30 mouse cellular contexts compared by ENCODE assay signal in genomic region chr9:67922350-67922749, GRCm38 (mm10).
DNase-seq lines count a peak whose midpoint lies in the region; ATAC-seq and TF ChIP-seq lines count a peak whose summit lies in the region.
"Had no signal": no experiment of that assay in that cellular context is flagged by ENCODE, and none has a peak within 500 bp of the region (broad histone marks: within the 10 kb centered on the region; RNA-seq: fewer than 3 reads in every experiment).

No protein-coding gene starts in this region.

- no peaks in the 10 kb centered on the region for H3K9me3 ChIP-seq in hindbrain, embryonic 11.5 days (ENCODE audit: control insufficient read depth, low read length)
- H3K9me3 ChIP-seq in hindbrain, embryonic 13.5 days, result no peaks in the 10 kb centered on the region
- no peaks in the 10 kb centered on the region for H3K9me3 ChIP-seq in hindbrain, embryonic 14.5 days (ENCODE audit: control insufficient read depth, low read length)
- no peaks in the 10 kb centered on the region for H3K9me3 ChIP-seq in hindbrain, embryonic 16.5 days (ENCODE audit: control insufficient read depth, low read length)
- H3K9me3 ChIP-seq in midbrain, postnatal 0 days (ENCODE audit: low read length), result no peaks in the 10 kb centered on the region
- no peaks in the 10 kb centered on the region for H3K9me3 ChIP-seq in midbrain, embryonic 10.5 days (replicated peaks)
- H3K9me3 ChIP-seq: embryonic facial prominence, embryonic 13.5 days; embryonic facial prominence, embryonic 15.5 days; forebrain, embryonic 10.5 days; forebrain, embryonic 12.5 days; G1E had no signal

- no peaks in the 10 kb centered on the region for H3K27me3 ChIP-seq in hindbrain, embryonic 11.5 days (ENCODE audit: control insufficient read depth, insufficient read depth, low read length)
- no peaks in the 10 kb centered on the region for H3K27me3 ChIP-seq in hindbrain, embryonic 13.5 days
- no peaks in the 10 kb centered on the region for H3K27me3 ChIP-seq in hindbrain, embryonic 14.5 days (ENCODE audit: control insufficient read depth, insufficient read depth, low read length)
- H3K27me3 ChIP-seq in hindbrain, embryonic 16.5 days (replicated peaks; ENCODE audit: control insufficient read depth, insufficient read depth, low read length), result no peaks in the 10 kb centered on the region
- no peaks in the 10 kb centered on the region for H3K27me3 ChIP-seq in midbrain, postnatal 0 days (ENCODE audit: insufficient read depth, low read length)
- H3K27me3 ChIP-seq in midbrain, embryonic 10.5 days (ENCODE audit: low read depth, poor library complexity, severe bottlenecking), result no peaks in the 10 kb centered on the region
- H3K27me3 ChIP-seq: CH12.LX; embryonic facial prominence, embryonic 13.5 days; embryonic facial prominence, embryonic 15.5 days; forebrain, embryonic 12.5 days; Patski had no signal

- ATAC-seq in hindbrain, embryonic 11.5 days (ENCODE audit: low FRiP score), result no peak
- ATAC-seq in hindbrain, embryonic 13.5 days (ENCODE audit: low FRiP score), result no peak
- ATAC-seq in hindbrain, embryonic 14.5 days (ENCODE audit: low FRiP score), result no peak
- no peak for ATAC-seq in hindbrain, embryonic 16.5 days
- no peak for ATAC-seq in midbrain, postnatal 0 days (ENCODE audit: low FRiP score)
- no peak for ATAC-seq in inflammation-experienced regulatory T-cells, adult 6 months
- ATAC-seq: activated CD4-positive, CD25-positive, alpha-beta regulatory T cell, adult 4 months; CD4-positive, CD25-positive, alpha-beta regulatory T cell, adult 4 months; forebrain, embryonic 14.5 days; Patski had no signal

- H3K36me3 ChIP-seq in hindbrain, embryonic 11.5 days (ENCODE audit: control insufficient read depth, insufficient read depth, low read length), result no peaks in the 10 kb centered on the region
- H3K36me3 ChIP-seq in hindbrain, embryonic 13.5 days, result peaks cover 46% of the 10 kb centered on the region
- H3K36me3 ChIP-seq in hindbrain, embryonic 14.5 days (replicated peaks; ENCODE audit: control insufficient read depth, insufficient read depth), result peaks cover 70% of the 10 kb centered on the region
- H3K36me3 ChIP-seq in hindbrain, embryonic 16.5 days (ENCODE audit: control insufficient read depth, insufficient read depth, low read length), result peaks cover 11% of the 10 kb centered on the region
- H3K36me3 ChIP-seq in midbrain, postnatal 0 days (ENCODE audit: insufficient read depth, low read length), result peaks cover 19% of the 10 kb centered on the region
- H3K36me3 ChIP-seq in midbrain, embryonic 10.5 days, result peaks cover 41% of the 10 kb centered on the region

- no peaks in the 10 kb centered on the region for H3K4me1 ChIP-seq in hindbrain, embryonic 11.5 days (replicated peaks; ENCODE audit: control insufficient read depth, insufficient read depth, low read length)
- H3K4me1 ChIP-seq in hindbrain, embryonic 13.5 days (replicated peaks), result 0 out of 2 replicates have a peak, but pooled peaks cover 4% of the 10 kb centered on the region
- H3K4me1 ChIP-seq in hindbrain, embryonic 14.5 days (replicated peaks; ENCODE audit: control insufficient read depth, insufficient read depth, low read length), result no peaks in the 10 kb centered on the region
- H3K4me1 ChIP-seq in hindbrain, embryonic 16.5 days (ENCODE audit: control insufficient read depth, insufficient read depth, low read depth, low read length), result no peaks in the 10 kb centered on the region
- no peaks in the 10 kb centered on the region for H3K4me1 ChIP-seq in midbrain, postnatal 0 days (ENCODE audit: insufficient read depth, low read length)
- no peaks in the 10 kb centered on the region for H3K4me1 ChIP-seq in midbrain, embryonic 10.5 days
- H3K4me1 ChIP-seq: embryonic facial prominence, embryonic 15.5 days; forebrain, embryonic 10.5 days; forebrain, embryonic 12.5 days had no signal

- no peak overlapping the region for H3K4me3 ChIP-seq in hindbrain, embryonic 11.5 days (ENCODE audit: low read depth, low read length)
- no peak overlapping the region for H3K4me3 ChIP-seq in hindbrain, embryonic 13.5 days
- no peak overlapping the region for H3K4me3 ChIP-seq in hindbrain, embryonic 14.5 days (replicated peaks; ENCODE audit: low read length)
- no peak overlapping the region for H3K4me3 ChIP-seq in hindbrain, embryonic 16.5 days (ENCODE audit: low read length)
- H3K4me3 ChIP-seq in midbrain, postnatal 0 days (ENCODE audit: low read depth, low read length), result no peak overlapping the region
- no peak overlapping the region for H3K4me3 ChIP-seq in midbrain, embryonic 10.5 days
- H3K4me3 ChIP-seq: embryonic facial prominence, embryonic 13.5 days; embryonic facial prominence, embryonic 15.5 days; erythroblast, embryonic 14.5 days; forebrain, embryonic 10.5 days; forebrain, embryonic 12.5 days had no signal

- TF ChIP-seq POLR2A in brain, embryonic 14.5 days (IDR thresholded peaks at IDR 0.05; ENCODE audit: borderline replicate concordance, extremely low read depth, insufficient read depth, insufficient read length, poor library complexity, severe bottlenecking), result no peak

- no peak overlapping the region for H3K27ac ChIP-seq in hindbrain, embryonic 11.5 days (ENCODE audit: low read depth, low read length)
- no peak overlapping the region for H3K27ac ChIP-seq in hindbrain, embryonic 13.5 days
- H3K27ac ChIP-seq in hindbrain, embryonic 14.5 days, result no peak overlapping the region
- no peak overlapping the region for H3K27ac ChIP-seq in hindbrain, embryonic 16.5 days (ENCODE audit: low read depth, low read length)
- no peak overlapping the region for H3K27ac ChIP-seq in midbrain, postnatal 0 days (ENCODE audit: low read depth, low read length)
- H3K27ac ChIP-seq in midbrain, embryonic 10.5 days (replicated peaks), result no peak overlapping the region
- H3K27ac ChIP-seq: embryonic facial prominence, embryonic 13.5 days; embryonic facial prominence, embryonic 15.5 days; forebrain, embryonic 10.5 days; forebrain, embryonic 12.5 days had no signal

- no peak for TF ChIP-seq CTCF in midbrain, postnatal 0 days (IDR thresholded peaks at IDR 0.05)
- no peak for TF ChIP-seq CTCF in brain, embryonic 14.5 days (IDR thresholded peaks at IDR 0.05; ENCODE audit: borderline replicate concordance, extremely low read depth, insufficient read depth, insufficient read length)

- H3K4me2 ChIP-seq in hindbrain, embryonic 11.5 days (replicated peaks; ENCODE audit: low read depth, low read length), result no peak overlapping the region
- H3K4me2 ChIP-seq in hindbrain, embryonic 13.5 days, result no peak overlapping the region
- no peak overlapping the region for H3K4me2 ChIP-seq in hindbrain, embryonic 14.5 days (replicated peaks)
- no peak overlapping the region for H3K4me2 ChIP-seq in hindbrain, embryonic 16.5 days (ENCODE audit: low read length)
- no peak overlapping the region for H3K4me2 ChIP-seq in midbrain, postnatal 0 days (ENCODE audit: low read depth, low read length, poor library complexity, severe bottlenecking)
- H3K4me2 ChIP-seq: embryonic facial prominence, embryonic 13.5 days; embryonic facial prominence, embryonic 15.5 days; forebrain, embryonic 12.5 days had no signal

- peak; percentile 11 for DNase-seq in hindbrain, embryonic 11.5 days (ENCODE audit: low spot score)
- DNase-seq in hindbrain, embryonic 14.5 days (ENCODE audit: low spot score), result peak; percentile 50
- peak; percentile 37 for DNase-seq in midbrain, postnatal 0 days (ENCODE audit: low spot score)
- DNase-seq in midbrain, embryonic 10.5 days (ENCODE audit: low spot score), result no peak
- peak; percentile 22 for DNase-seq in brain, embryonic 14.5 days (ENCODE audit: low read depth)
- DNase-seq: adrenal gland, adult 8-10 months; adrenal gland, postnatal 14 days; adrenal gland, postnatal 36 days; B cell, adult 2 months; cerebellum, adult 11 months; cerebellum, adult 18-20 months; cerebellum, adult 8-10 months; cerebellum, adult 9-11 months; cerebellum, postnatal 14 days; cerebellum, postnatal 36 days; embryo, embryonic 11 days had no signal

- H3K9ac ChIP-seq in hindbrain, embryonic 11.5 days (ENCODE audit: low read depth, low read length), result no peak overlapping the region
- H3K9ac ChIP-seq in hindbrain, embryonic 13.5 days, result no peak overlapping the region
- no peak overlapping the region for H3K9ac ChIP-seq in hindbrain, embryonic 14.5 days
- no peak overlapping the region for H3K9ac ChIP-seq in hindbrain, embryonic 16.5 days (ENCODE audit: low read depth, low read length)
- H3K9ac ChIP-seq in midbrain, postnatal 0 days (replicated peaks; ENCODE audit: low read length, poor library complexity, severe bottlenecking), result no peak overlapping the region
- H3K9ac ChIP-seq: embryonic facial prominence, embryonic 13.5 days; embryonic facial prominence, embryonic 15.5 days; forebrain, embryonic 12.5 days had no signal

- WGBS in hindbrain, embryonic 11.5 days, result 73% methylated on average over 5 of the region's 5 CpGs
- WGBS in hindbrain, embryonic 13.5 days, result 48% methylated on average over 5 of the region's 5 CpGs
- 40% methylated on average over 5 of the region's 5 CpGs for WGBS in hindbrain, embryonic 14.5 days
- WGBS in hindbrain, embryonic 16.5 days, result 54% methylated on average over 5 of the region's 5 CpGs
- WGBS in midbrain, postnatal 0 days, result 50% methylated on average over 5 of the region's 5 CpGs
- 93% methylated on average over 5 of the region's 5 CpGs for WGBS in midbrain, embryonic 10.5 days
